30 mouse cellular contexts compared by ENCODE assay signal in the genomic region with DNA sequence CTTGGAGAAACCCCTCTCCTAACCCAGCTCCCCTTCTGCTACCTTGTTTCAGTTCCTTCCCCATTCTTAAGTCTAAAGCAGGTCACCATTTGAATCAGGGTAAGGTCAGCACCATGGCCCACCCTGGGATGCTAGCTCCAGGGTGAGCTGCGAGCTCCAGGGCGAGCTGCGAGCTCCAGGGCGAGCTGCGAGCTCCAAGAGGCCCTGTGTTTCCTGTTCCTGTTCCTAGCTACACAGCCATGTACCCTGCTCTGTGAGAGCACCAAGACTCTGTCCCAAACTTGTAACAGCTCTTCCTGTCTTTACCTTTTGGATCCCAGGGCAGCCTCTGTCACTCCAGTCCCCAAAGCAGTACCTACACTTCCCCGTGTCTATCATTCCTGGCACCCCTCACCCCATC. TPM values are rescaled to one million over a fixed set of nuclear protein-coding genes. Genes with fewer than 3 reads are reported as not detected.
DNase-seq lines count a peak whose midpoint lies in the region; ATAC-seq and TF ChIP-seq lines count a peak whose summit lies in the region.
"Had no signal": no experiment of that assay in that cellular context is flagged by ENCODE, and none has a peak within 500 bp of the region (broad histone marks: within the 10 kb centered on the region; RNA-seq: fewer than 3 reads in every experiment).

No protein-coding gene starts in this region.

- TF ChIP-seq EP300 in liver, postnatal 0 days (IDR thresholded peaks at IDR 0.05; ENCODE audit: low read depth): no peak
- no peak for TF ChIP-seq EP300 in lung, postnatal 0 days (IDR thresholded peaks at IDR 0.05)

- H3K36me3 ChIP-seq in forebrain, embryonic 10.5 days (replicated peaks): peaks cover 26% of the 10 kb centered on the region
- peaks cover 11% of the 10 kb centered on the region for H3K36me3 ChIP-seq in forebrain, embryonic 16.5 days (ENCODE audit: control insufficient read depth, insufficient read depth)
- H3K36me3 ChIP-seq in liver, postnatal 0 days (replicated peaks; ENCODE audit: insufficient read depth, low read length): peaks cover 2% of the 10 kb centered on the region; the same call in 1 of the 2 replicates
- H3K36me3 ChIP-seq in liver, embryonic 11.5 days (ENCODE audit: control insufficient read depth, insufficient read depth, low read length): 0 out of 2 replicates have a peak, but pooled peaks cover 3% of the 10 kb centered on the region
- H3K36me3 ChIP-seq in lung, postnatal 0 days (ENCODE audit: insufficient read depth, low read length): no peaks in the 10 kb centered on the region

- 0 out of 2 replicates have a peak overlapping the region, but pooled peaks have one; percentile 12 for H3K27ac ChIP-seq in forebrain, embryonic 10.5 days
- H3K27ac ChIP-seq in forebrain, embryonic 16.5 days (ENCODE audit: low read length): no peak overlapping the region
- no peak overlapping the region for H3K27ac ChIP-seq in liver, postnatal 0 days (ENCODE audit: low read depth)
- H3K27ac ChIP-seq in liver, embryonic 11.5 days (ENCODE audit: low read depth, low read length): no peak overlapping the region
- no peak overlapping the region for H3K27ac ChIP-seq in lung, postnatal 0 days (ENCODE audit: low read length)
- H3K27ac ChIP-seq: embryonic facial prominence, embryonic 10.5 days; embryonic facial prominence, embryonic 13.5 days; forebrain, embryonic 13.5 days; heart, adult 2 months; heart, embryonic 13.5 days; hindbrain, embryonic 12.5 days; hindbrain, embryonic 15.5 days had no signal

- H3K9ac ChIP-seq in forebrain, embryonic 16.5 days (replicated peaks; ENCODE audit: low read depth, low read length): no peak overlapping the region
- no peak overlapping the region for H3K9ac ChIP-seq in liver, postnatal 0 days (replicated peaks)
- no peak overlapping the region for H3K9ac ChIP-seq in liver, embryonic 11.5 days (ENCODE audit: low read depth, low read length)
- no peak overlapping the region for H3K9ac ChIP-seq in lung, postnatal 0 days (replicated peaks; ENCODE audit: low read depth)
- H3K9ac ChIP-seq: embryonic facial prominence, embryonic 13.5 days; forebrain, embryonic 13.5 days; forebrain, postnatal 0 days; heart, embryonic 13.5 days; hindbrain, embryonic 12.5 days; hindbrain, embryonic 15.5 days had no signal

- no peak overlapping the region for H3K4me2 ChIP-seq in forebrain, embryonic 16.5 days (ENCODE audit: low read length)
- no peak overlapping the region for H3K4me2 ChIP-seq in liver, postnatal 0 days (ENCODE audit: low read depth, low read length)
- H3K4me2 ChIP-seq in liver, embryonic 11.5 days: no peak overlapping the region
- H3K4me2 ChIP-seq in lung, postnatal 0 days (replicated peaks; ENCODE audit: low read depth, low read length): no peak overlapping the region
- H3K4me2 ChIP-seq: embryonic facial prominence, embryonic 13.5 days; forebrain, embryonic 13.5 days; heart, embryonic 13.5 days; hindbrain, embryonic 12.5 days; hindbrain, embryonic 15.5 days had no signal

- 79% methylated on average over 6 of the region's 6 CpGs for WGBS in forebrain, embryonic 10.5 days
- WGBS in forebrain, embryonic 16.5 days: 80% methylated on average over 6 of the region's 6 CpGs
- WGBS in liver, postnatal 0 days (ENCODE audit: insufficient replicate concordance): 39% methylated on average over 6 of the region's 6 CpGs
- 38% methylated on average over 6 of the region's 6 CpGs for WGBS in liver, embryonic 11.5 days
- 56% methylated on average over 6 of the region's 6 CpGs for WGBS in lung, postnatal 0 days

- ATAC-seq in forebrain, embryonic 16.5 days: no peak
- ATAC-seq in liver, postnatal 0 days: 0 out of 2 replicates have a peak, but pooled peaks have one; percentile 15
- ATAC-seq in liver, embryonic 11.5 days (replicated peaks; ENCODE audit: low FRiP score): no peak
- ATAC-seq in megakaryocyte, adult 5-6 weeks (ENCODE audit: poor library complexity, severe bottlenecking): peak; percentile 56; the same call in 1 of the 2 replicates
- ATAC-seq in lung, postnatal 0 days: no peak
- ATAC-seq: forebrain, embryonic 13.5 days; forebrain, postnatal 0 days had no signal

- no peaks in the 10 kb centered on the region for H3K27me3 ChIP-seq in forebrain, embryonic 10.5 days (ENCODE audit: poor library complexity, severe bottlenecking)
- no peaks in the 10 kb centered on the region for H3K27me3 ChIP-seq in forebrain, embryonic 16.5 days (replicated peaks; ENCODE audit: control insufficient read depth, insufficient read depth, low read length)
- H3K27me3 ChIP-seq in liver, postnatal 0 days (ENCODE audit: insufficient read depth, low read length): no peaks in the 10 kb centered on the region
- H3K27me3 ChIP-seq in liver, embryonic 11.5 days (replicated peaks; ENCODE audit: control insufficient read depth, insufficient read depth, low read length): peaks cover 7% of the 10 kb centered on the region; the same call in 1 of the 2 replicates
- H3K27me3 ChIP-seq in lung, postnatal 0 days (replicated peaks; ENCODE audit: insufficient read depth, low read length): no peaks in the 10 kb centered on the region
- H3K27me3 ChIP-seq: CH12.LX; embryonic facial prominence, embryonic 13.5 days; forebrain, embryonic 13.5 days; heart, embryonic 13.5 days; hindbrain, embryonic 15.5 days had no signal

- H3K4me3 ChIP-seq in forebrain, embryonic 10.5 days: no peak overlapping the region
- H3K4me3 ChIP-seq in forebrain, embryonic 16.5 days (replicated peaks; ENCODE audit: low read length): no peak overlapping the region
- no peak overlapping the region for H3K4me3 ChIP-seq in liver, postnatal 0 days (ENCODE audit: low read depth, low read length)
- H3K4me3 ChIP-seq in liver, embryonic 11.5 days (ENCODE audit: low read depth, low read length): no peak overlapping the region
- H3K4me3 ChIP-seq in lung, postnatal 0 days (ENCODE audit: low read depth, low read length): no peak overlapping the region
- H3K4me3 ChIP-seq: embryonic facial prominence, embryonic 10.5 days; embryonic facial prominence, embryonic 13.5 days; erythroblast, embryonic 14.5 days; forebrain, embryonic 13.5 days; heart, adult 2 months; heart, embryonic 10.5 days; heart, embryonic 13.5 days; hindbrain, embryonic 12.5 days; hindbrain, embryonic 15.5 days had no signal

- peaks cover 45% of the 10 kb centered on the region for H3K4me1 ChIP-seq in forebrain, embryonic 10.5 days
- H3K4me1 ChIP-seq in forebrain, embryonic 16.5 days (replicated peaks; ENCODE audit: control insufficient read depth, insufficient read depth, low read length): no peaks in the 10 kb centered on the region
- H3K4me1 ChIP-seq in liver, postnatal 0 days (ENCODE audit: insufficient read depth): no peaks in the 10 kb centered on the region; the same call in 1 of the 2 replicates
- 0 out of 2 replicates have a peak, but pooled peaks cover 2% of the 10 kb centered on the region for H3K4me1 ChIP-seq in liver, embryonic 11.5 days (replicated peaks; ENCODE audit: control insufficient read depth, insufficient read depth, low read length)
- H3K4me1 ChIP-seq in lung, postnatal 0 days (ENCODE audit: insufficient read depth, low read depth, low read length): no peaks in the 10 kb centered on the region
- H3K4me1 ChIP-seq: forebrain, embryonic 13.5 days; hindbrain, embryonic 15.5 days had no signal

- no peak for TF ChIP-seq CTCF in liver, postnatal 0 days (IDR thresholded peaks at IDR 0.05; ENCODE audit: low read depth)
- no peak for TF ChIP-seq CTCF in lung, postnatal 0 days (IDR thresholded peaks at IDR 0.05)

- no peaks in the 10 kb centered on the region for H3K9me3 ChIP-seq in forebrain, embryonic 10.5 days
- H3K9me3 ChIP-seq in forebrain, embryonic 16.5 days (ENCODE audit: control insufficient read depth, low read length): no peaks in the 10 kb centered on the region
- H3K9me3 ChIP-seq in liver, postnatal 0 days (ENCODE audit: low read length): no peaks in the 10 kb centered on the region
- no peaks in the 10 kb centered on the region for H3K9me3 ChIP-seq in liver, embryonic 11.5 days (ENCODE audit: control insufficient read depth, low read length)
- H3K9me3 ChIP-seq in lung, postnatal 0 days (ENCODE audit: low read length): no peaks in the 10 kb centered on the region
- H3K9me3 ChIP-seq: embryonic facial prominence, embryonic 10.5 days; embryonic facial prominence, embryonic 13.5 days; forebrain, embryonic 13.5 days; G1E; heart, embryonic 10.5 days; heart, embryonic 13.5 days; hindbrain, embryonic 12.5 days; hindbrain, embryonic 15.5 days had no signal

- no peak for DNase-seq in forebrain, embryonic 10.5 days (ENCODE audit: extremely low spot score, low spot score)
- DNase-seq in liver, postnatal 0 days: no peak
- DNase-seq in liver, embryonic 11.5 days (ENCODE audit: low spot score): no peak
- DNase-seq in B cell, adult 2 months: no peak
- DNase-seq in c-Kit-positive CD71-positive TER-119-positive erythroid progenitor cells, embryonic 14.5 days (ENCODE audit: low spot score): no peak
- DNase-seq in lung, postnatal 0 days (ENCODE audit: low spot score): no peak
- DNase-seq: adrenal gland, adult 2 months; adrenal gland, postnatal 14 days; cerebellum, adult 11-12 months; cerebellum, adult 8-10 months; cerebellum, postnatal 10 days; cerebellum, postnatal 36 days; embryo, embryonic 11 days; forebrain, postnatal 0 days; gastrocnemius, postnatal 25 days; heart, adult 2 months; heart, postnatal 14 days; heart, postnatal 4 days had no signal

RNA-seq across cellular contexts. Expression of gene Ykt6, which starts 18.6 kb away (rescaled TPM):
- polyA plus RNA-seq in forebrain, embryonic 10.5 days (2016; fragmentation: Nextera tagmentation; extraction: Ambion mirVana): 58.5 and 65.5 TPM in 2 replicates
- polyA plus RNA-seq in forebrain, embryonic 16.5 days (2015; fragmentation: Nextera tagmentation; extraction: Ambion mirVana): 93.4 and 111 TPM in 2 replicates
- 15.1 and 16.6 TPM in 2 replicates for polyA plus RNA-seq in liver, postnatal 0 days (2015; fragmentation: Nextera tagmentation; extraction: Ambion mirVana)
- 18.4 TPM in 2 replicates for polyA plus RNA-seq in liver, embryonic 11.5 days (2014; fragmentation: Nextera tagmentation; extraction: Ambion mirVana)
- 18.2 and 21.0 TPM in 2 replicates for total RNA-seq in megakaryocyte, adult 5-6 weeks (2015)
- 41.8 and 54.2 TPM in 2 replicates for total RNA-seq in megakaryocyte, adult 5-6 weeks (2017)
- polyA plus RNA-seq in lung, postnatal 0 days (2015; fragmentation: Nextera tagmentation; extraction: Ambion mirVana): 40.2 and 40.9 TPM in 2 replicates

RNA-seq across cellular contexts. Expression of gene Gck, which starts 24.2 kb away (rescaled TPM):
- 2.2 and 2.5 TPM in 2 replicates for polyA plus RNA-seq in forebrain, embryonic 10.5 days (2016; fragmentation: Nextera tagmentation; extraction: Ambion mirVana)
- 5.5 and 8.2 TPM in 2 replicates for polyA plus RNA-seq in forebrain, embryonic 16.5 days (2015; fragmentation: Nextera tagmentation; extraction: Ambion mirVana)
- polyA plus RNA-seq in liver, postnatal 0 days (2015; fragmentation: Nextera tagmentation; extraction: Ambion mirVana): 0.66 and 1.3 TPM in 2 replicates
- 0.35 and 0.45 TPM in 2 replicates for polyA plus RNA-seq in liver, embryonic 11.5 days (2014; fragmentation: Nextera tagmentation; extraction: Ambion mirVana)
- total RNA-seq in megakaryocyte, adult 5-6 weeks (2015): not detected in 2 replicates
- not detected in 2 replicates for total RNA-seq in megakaryocyte, adult 5-6 weeks (2017)
- 1.2 and 2.1 TPM in 2 replicates for polyA plus RNA-seq in lung, postnatal 0 days (2015; fragmentation: Nextera tagmentation; extraction: Ambion mirVana)
- total RNA-seq: heart, postnatal 4 days had no signal
- polyA plus RNA-seq: erythroblast, embryonic 14.5 days; G1E had no signal

Comparison
In these comparisons a context has a peak if more than half of its experiments do, and no peak if none do; other contexts are left out.
1. ATAC-seq: peak in liver, postnatal 0 days (single experiment) and megakaryocyte, adult 5-6 weeks (single experiment); none in forebrain, embryonic 16.5 days (single experiment), liver, embryonic 11.5 days (single experiment) and lung, postnatal 0 days (single experiment).